In genomic region chr12:70119552-70119951, GRCm38 (mm10) we compare ENCODE assay signal across 21 mouse cellular contexts. TPM values are rescaled to one million over a fixed set of nuclear protein-coding genes. Genes with fewer than 3 reads are reported as not detected.
DNase-seq lines count a peak whose midpoint lies in the region; ATAC-seq and TF ChIP-seq lines count a peak whose summit lies in the region.
"Had no signal": no experiment of that assay in that cellular context is flagged by ENCODE, and none has a peak within 500 bp of the region (broad histone marks: within the 10 kb centered on the region; RNA-seq: fewer than 3 reads in every experiment).

No protein-coding gene starts in this region.

- no peaks in the 10 kb centered on the region for H3K9me3 ChIP-seq in forebrain, postnatal 0 days (ENCODE audit: low read length)
- no peaks in the 10 kb centered on the region for H3K9me3 ChIP-seq in forebrain, embryonic 13.5 days (replicated peaks)
- H3K9me3 ChIP-seq: embryonic facial prominence, embryonic 13.5 days; heart, embryonic 13.5 days; intestine, embryonic 15.5 days; kidney, embryonic 15.5 days; limb, embryonic 13.5 days; liver, embryonic 15.5 days; midbrain, embryonic 15.5 days; neural tube, embryonic 12.5 days; stomach, embryonic 15.5 days had no signal

- peak; percentile 34 for ATAC-seq in forebrain, postnatal 0 days
- ATAC-seq in forebrain, embryonic 13.5 days, result no peak
- ATAC-seq: intestine, embryonic 15.5 days; midbrain, embryonic 15.5 days had no signal

- no peak overlapping the region for H3K4me2 ChIP-seq in forebrain, postnatal 0 days (ENCODE audit: low read depth)
- no peak overlapping the region for H3K4me2 ChIP-seq in forebrain, embryonic 13.5 days
- H3K4me2 ChIP-seq: embryonic facial prominence, embryonic 13.5 days; heart, embryonic 13.5 days; intestine, embryonic 15.5 days; kidney, embryonic 15.5 days; limb, embryonic 13.5 days; liver, embryonic 15.5 days; midbrain, embryonic 15.5 days; neural tube, embryonic 12.5 days; stomach, embryonic 15.5 days had no signal

- H3K27ac ChIP-seq in forebrain, postnatal 0 days (ENCODE audit: low read depth, low read length), result peak overlapping the region; percentile 59
- H3K27ac ChIP-seq in forebrain, embryonic 13.5 days, result no peak overlapping the region
- no peak overlapping the region for H3K27ac ChIP-seq in thymus, adult 2 months (ENCODE audit: control insufficient read depth, insufficient read depth, low read length)
- H3K27ac ChIP-seq: embryonic facial prominence, embryonic 13.5 days; heart, embryonic 13.5 days; intestine, embryonic 15.5 days; kidney, embryonic 15.5 days; limb, embryonic 13.5 days; liver, embryonic 15.5 days; midbrain, embryonic 15.5 days; neural tube, embryonic 12.5 days; stomach, embryonic 15.5 days had no signal

- H3K9ac ChIP-seq in forebrain, postnatal 0 days, result no peak overlapping the region
- no peak overlapping the region for H3K9ac ChIP-seq in forebrain, embryonic 13.5 days
- H3K9ac ChIP-seq: embryonic facial prominence, embryonic 13.5 days; heart, embryonic 13.5 days; intestine, embryonic 15.5 days; kidney, embryonic 15.5 days; limb, embryonic 13.5 days; liver, embryonic 15.5 days; midbrain, embryonic 15.5 days; neural tube, embryonic 12.5 days; stomach, embryonic 15.5 days had no signal

- no peaks in the 10 kb centered on the region for H3K36me3 ChIP-seq in forebrain, postnatal 0 days (ENCODE audit: insufficient read depth)
- H3K36me3 ChIP-seq in forebrain, embryonic 13.5 days (ENCODE audit: poor library complexity, severe bottlenecking), result no peaks in the 10 kb centered on the region
- H3K36me3 ChIP-seq in thymus, adult 2 months (ENCODE audit: control insufficient read depth, insufficient read depth, low read length), result no peaks in the 10 kb centered on the region
- H3K36me3 ChIP-seq: embryonic facial prominence, embryonic 13.5 days; heart, embryonic 13.5 days; intestine, embryonic 15.5 days; kidney, embryonic 15.5 days; limb, embryonic 13.5 days; liver, embryonic 15.5 days; midbrain, embryonic 15.5 days; neural tube, embryonic 12.5 days; stomach, embryonic 15.5 days had no signal

- H3K4me1 ChIP-seq in forebrain, postnatal 0 days (ENCODE audit: insufficient read depth), result 0 out of 2 replicates have a peak, but pooled peaks cover 4% of the 10 kb centered on the region
- H3K4me1 ChIP-seq in forebrain, embryonic 13.5 days, result no peaks in the 10 kb centered on the region
- H3K4me1 ChIP-seq in thymus, adult 2 months (replicated peaks; ENCODE audit: control insufficient read depth, insufficient read depth, low read length), result peaks cover 5% of the 10 kb centered on the region; the same call in 1 of the 2 replicates
- H3K4me1 ChIP-seq: embryonic facial prominence, embryonic 13.5 days; intestine, embryonic 15.5 days; limb, embryonic 13.5 days; liver, embryonic 15.5 days; midbrain, embryonic 15.5 days; neural tube, embryonic 12.5 days; stomach, embryonic 15.5 days had no signal

- no peak for DNase-seq in forebrain, postnatal 0 days
- DNase-seq in thymus, postnatal 14 days, result peak; percentile 51
- no peak for DNase-seq in thymus, adult 2 months
- DNase-seq in induced T-regulatory cell, adult 2 months (ENCODE audit: low read depth), result peak; percentile 25
- no peak for DNase-seq in spleen, postnatal 10 days (ENCODE audit: low spot score in 2 of 2)
- no peak for DNase-seq in c-Kit-positive CD71-positive TER-119-positive erythroid progenitor cells, embryonic 14.5 days (ENCODE audit: low spot score)
- DNase-seq: adrenal gland, postnatal 36 days; gastrocnemius, postnatal 36 days; lung, postnatal 4 days had no signal

- no peak for TF ChIP-seq POLR2A in thymus, adult 2 months (IDR thresholded peaks at IDR 0.05; ENCODE audit: control insufficient read depth, extremely low read depth, insufficient read depth, low read length, poor library complexity)

- 60% methylated on average over 2 of the region's 2 CpGs for WGBS in forebrain, postnatal 0 days
- 56% methylated on average over 2 of the region's 2 CpGs for WGBS in forebrain, embryonic 13.5 days
- WGBS in thymus, adult 2 months, result 46% methylated on average over 2 of the region's 2 CpGs

- no peak overlapping the region for H3K4me3 ChIP-seq in forebrain, postnatal 0 days (ENCODE audit: low read depth, low read length)
- H3K4me3 ChIP-seq in forebrain, embryonic 13.5 days, result no peak overlapping the region
- no peak overlapping the region for H3K4me3 ChIP-seq in thymus, adult 2 months (ENCODE audit: control insufficient read depth, insufficient read depth, low read length)
- H3K4me3 ChIP-seq: embryonic facial prominence, embryonic 13.5 days; heart, embryonic 13.5 days; intestine, embryonic 15.5 days; kidney, embryonic 15.5 days; limb, embryonic 13.5 days; liver, embryonic 15.5 days; midbrain, embryonic 15.5 days; neural tube, embryonic 12.5 days; stomach, embryonic 15.5 days had no signal

- H3K27me3 ChIP-seq in forebrain, postnatal 0 days (ENCODE audit: insufficient read depth, low read length), result no peaks in the 10 kb centered on the region
- peaks cover 6% of the 10 kb centered on the region; the same call in 1 of the 2 replicates for H3K27me3 ChIP-seq in forebrain, embryonic 13.5 days
- no peaks in the 10 kb centered on the region for H3K27me3 ChIP-seq in thymus, adult 2 months (ENCODE audit: control insufficient read depth, insufficient read depth, low read length)
- H3K27me3 ChIP-seq: embryonic facial prominence, embryonic 13.5 days; intestine, embryonic 15.5 days; kidney, embryonic 15.5 days; midbrain, embryonic 15.5 days; neural tube, embryonic 12.5 days; stomach, embryonic 15.5 days had no signal

- TF ChIP-seq CTCF in forebrain, postnatal 0 days (IDR thresholded peaks at IDR 0.05; ENCODE audit: low read depth), result no peak
- TF ChIP-seq CTCF in thymus, adult 2 months (IDR thresholded peaks at IDR 0.05; ENCODE audit: borderline replicate concordance, control insufficient read depth, extremely low read depth, insufficient read depth, low read length, poor library complexity), result no peak

RNA-seq across cellular contexts. Expression of gene Nin, which starts 6.0 kb away (rescaled TPM):
- 28.4 and 36.9 TPM in 2 replicates for total RNA-seq in forebrain, postnatal 0 days (2014; rRNA removed)
- polyA plus RNA-seq in forebrain, postnatal 0 days (2015; fragmentation: Nextera tagmentation; extraction: Ambion mirVana), result 5.6 and 8.5 TPM in 2 replicates
- 14.1 and 14.5 TPM in 2 replicates for polyA plus RNA-seq in forebrain, embryonic 13.5 days (2015; fragmentation: Nextera tagmentation; extraction: Ambion mirVana)
- polyA plus RNA-seq in thymus, adult 2 months (2012; rRNA removed), result 21.8 and 32.2 TPM in 2 replicates

RNA-seq across cellular contexts. Expression of gene Abhd12b, which starts 34.4 kb away (rescaled TPM):
- total RNA-seq in forebrain, postnatal 0 days (2014; rRNA removed), result 0.08 TPM in 1 of 2 replicates, not detected in the other
- 0.13 TPM in 1 of 2 replicates, not detected in the other for polyA plus RNA-seq in forebrain, postnatal 0 days (2015; fragmentation: Nextera tagmentation; extraction: Ambion mirVana)
- polyA plus RNA-seq in forebrain, embryonic 13.5 days (2015; fragmentation: Nextera tagmentation; extraction: Ambion mirVana), result not detected in 2 replicates
- 0.12 and 0.15 TPM in 2 replicates for polyA plus RNA-seq in thymus, adult 2 months (2012; rRNA removed)
- total RNA-seq: adrenal gland, postnatal 36 days; gastrocnemius, postnatal 36 days had no signal
- polyA plus RNA-seq: heart, embryonic 13.5 days; hindbrain, embryonic 11.5 days; kidney, embryonic 15.5 days; limb, embryonic 13.5 days; liver, embryonic 15.5 days; neural tube, embryonic 12.5 days; small intestine, adult 2 months; stomach, embryonic 15.5 days had no signal

Comparison
In these comparisons a context has a peak if more than half of its experiments do, and no peak if none do; other contexts are left out.
1. DNase-seq: peak in thymus, postnatal 14 days (single experiment) and induced T-regulatory cell, adult 2 months (single experiment); none in forebrain, postnatal 0 days (single experiment), thymus, adult 2 months (single experiment), spleen, postnatal 10 days (0 of 2) and c-Kit-positive CD71-positive TER-119-positive erythroid progenitor cells, embryonic 14.5 days (single experiment).